Mouse (Mus musculus) gastrocnemius, postnatal 4 days (tissue): ENCODE measurements around the gene Ticrr. TPM values are rescaled to one million over a fixed set of nuclear protein-coding genes. Genes with fewer than 3 reads are reported as not detected.

ENCODE experiments used
- DNase-seq, 2 experiments: peaks; one replicate each; pipeline ENCODE4 v3.0.0; 2021 to 2022; ENCODE audit warnings: low spot score in 2 of 2, mixed read lengths in 2 of 2
- long read RNA-seq, 2 experiments: library from polyadenylated mRNA; stranded (forward); transcript quantifications; one replicate each; pipeline ENCODE4 v2.0.0; 2021
- total RNA-seq, 2 experiments: library from RNA; stranded (reverse); gene quantifications; 2 replicates each; pipeline ENCODE4 v1.2.3; 2021

Ticrr gene
- total RNA-seq = 1 to 10 TPM; 4.7 to 5.0 TPM
- long read RNA-seq, experiment 1, partial matches to known transcripts = 1 of 1 reads
- long read RNA-seq, experiment 1, other reads (novel, unspliced or antisense) = 0 of 1 reads
- long read RNA-seq, experiment 2, partial matches to known transcripts = 1 of 1 reads
- long read RNA-seq, experiment 2, other reads (novel, unspliced or antisense) = 0 of 1 reads

DNA sequence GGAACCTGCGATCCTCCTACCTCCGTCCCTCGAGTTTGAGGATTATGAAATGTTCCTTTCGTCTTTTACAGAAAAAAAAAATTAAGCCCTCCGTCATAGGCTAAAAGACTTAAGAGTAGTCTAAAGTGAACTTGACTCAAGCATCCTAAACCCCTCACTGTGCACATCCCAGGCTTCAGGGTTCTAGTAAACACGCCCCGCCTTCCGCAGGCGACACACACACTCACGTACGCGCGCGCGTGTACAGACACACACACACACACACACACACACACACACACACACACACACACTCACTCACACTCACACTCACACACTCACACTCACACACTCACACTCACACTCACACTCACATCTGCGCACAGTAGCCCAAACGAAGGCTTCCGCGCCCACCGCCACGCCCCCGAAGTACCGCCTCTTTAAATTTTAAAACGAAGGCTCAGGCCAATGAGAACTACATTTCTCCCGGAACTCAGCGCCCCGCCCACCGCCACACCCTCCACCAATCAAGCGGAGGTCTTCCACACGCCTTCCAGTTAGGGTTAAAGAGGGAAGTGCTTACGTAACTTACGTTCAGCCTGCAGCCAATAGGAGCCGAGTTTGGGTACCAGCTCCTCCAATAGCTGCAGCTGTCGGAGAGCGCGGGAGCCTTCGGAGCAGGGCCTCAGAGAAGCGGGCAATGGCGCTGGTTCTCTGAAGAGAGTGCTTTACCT, at the start of gene Ticrr:
Ticrr (plus strand) TSS at position 619 of the 713 bp plus-strand sequence.
- peak; percentile 85 to 97 for DNase-seq

DNA sequence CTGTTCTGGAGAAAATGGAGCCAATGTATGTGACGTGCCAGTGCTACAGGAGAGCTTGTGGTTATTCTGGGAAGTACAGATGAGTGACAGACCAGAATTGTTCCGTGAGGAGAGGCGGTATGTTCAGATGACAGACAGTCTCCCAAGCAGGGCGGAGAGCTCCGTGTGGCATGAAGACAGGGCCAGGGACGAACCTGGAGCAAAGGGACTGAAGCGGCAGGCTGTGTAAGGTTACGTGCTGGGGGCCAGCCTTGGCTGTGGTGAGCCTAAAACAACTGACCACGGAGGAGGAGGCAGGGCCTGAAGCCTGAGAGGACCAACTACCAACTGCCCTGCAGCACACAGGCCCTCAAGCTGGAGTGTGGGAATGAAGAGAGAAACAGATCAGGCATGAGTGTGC, 48.1 kb upstream of the Ticrr start:
- DNase-seq = no peak

DNA sequence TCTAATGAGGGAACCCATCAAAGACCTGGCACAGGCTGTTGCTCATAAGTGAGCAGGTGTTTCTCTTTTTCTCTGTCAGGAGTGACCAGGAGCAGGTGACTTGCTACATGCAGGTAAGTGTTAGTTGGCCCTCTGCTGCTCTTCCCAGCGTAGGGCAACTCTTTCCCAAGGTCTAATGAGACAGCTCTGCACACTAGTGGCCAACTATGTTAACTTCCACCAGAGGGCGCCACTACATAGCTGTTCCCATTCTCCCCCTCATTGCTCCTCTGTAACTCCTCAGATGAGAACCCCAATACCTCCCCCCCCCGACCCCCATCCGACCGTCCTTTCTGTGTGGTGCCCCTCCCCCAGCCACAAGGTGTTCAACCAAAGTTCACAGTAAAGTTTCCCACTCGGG, 47.2 kb upstream of the Ticrr start:
- DNase-seq = peak in 1 of 2 experiments; percentile 32

DNA sequence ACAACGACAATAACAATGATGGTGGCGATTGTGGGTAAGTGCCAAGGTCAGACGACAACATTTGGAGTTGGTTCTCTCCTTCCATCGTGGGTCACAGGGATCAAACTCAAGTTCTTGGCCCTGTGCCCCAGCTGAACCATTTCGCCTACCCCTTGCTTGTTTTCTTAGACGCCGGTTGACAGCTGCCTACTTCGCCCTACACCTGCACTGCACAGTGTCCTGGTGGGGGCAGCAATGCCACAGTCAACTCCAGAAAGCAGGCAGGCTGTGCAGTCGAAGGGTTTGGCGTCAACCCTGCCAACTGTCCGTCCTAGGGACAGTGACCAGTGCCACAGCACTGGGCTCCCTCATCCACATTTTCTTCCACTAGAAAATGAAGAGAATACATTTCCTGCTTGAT, 46.7 kb upstream of the Ticrr start:
- DNase-seq = no peak

DNA sequence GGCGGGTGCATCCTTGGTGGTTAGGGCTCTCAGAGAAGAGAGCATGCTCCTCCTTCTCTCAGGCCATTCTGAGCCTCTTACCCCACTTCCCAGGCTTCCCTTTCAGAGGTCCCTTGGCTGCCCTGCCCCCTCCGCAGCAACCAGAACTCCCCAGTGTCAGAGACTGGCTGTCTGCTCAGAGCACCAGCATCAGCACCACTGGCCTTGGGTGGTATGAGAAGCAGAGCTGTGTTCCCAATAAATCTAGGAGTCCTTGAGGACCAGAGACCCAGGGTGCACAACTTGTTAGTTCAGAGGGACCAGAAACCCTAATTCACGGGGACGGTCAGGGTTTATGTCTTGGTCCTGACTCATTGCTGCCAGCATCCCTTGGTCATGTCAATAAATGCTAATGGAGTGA, 45.0 kb upstream of the Ticrr start:
- DNase-seq = no peak

DNA sequence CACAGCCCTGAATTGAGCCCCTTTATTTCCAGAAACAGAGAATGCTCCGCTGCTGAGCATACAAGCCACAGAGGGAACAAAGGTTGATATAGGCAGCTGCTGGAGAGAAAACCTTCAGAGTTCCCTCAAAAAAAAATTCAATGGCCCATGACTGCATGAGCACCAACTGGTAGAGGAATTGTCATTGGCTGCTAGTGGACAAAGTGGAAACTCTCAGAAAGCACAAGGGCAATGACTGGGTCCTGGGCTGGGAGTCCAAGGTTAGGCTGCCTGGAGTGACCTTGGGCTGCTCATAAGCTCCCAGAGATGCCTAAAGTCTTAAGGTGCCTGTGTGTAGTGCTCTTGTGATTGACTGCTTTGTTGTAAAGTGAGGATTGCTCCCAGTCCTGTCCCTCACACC, 44.1 kb upstream of the Ticrr start:
- DNase-seq = no peak

DNA sequence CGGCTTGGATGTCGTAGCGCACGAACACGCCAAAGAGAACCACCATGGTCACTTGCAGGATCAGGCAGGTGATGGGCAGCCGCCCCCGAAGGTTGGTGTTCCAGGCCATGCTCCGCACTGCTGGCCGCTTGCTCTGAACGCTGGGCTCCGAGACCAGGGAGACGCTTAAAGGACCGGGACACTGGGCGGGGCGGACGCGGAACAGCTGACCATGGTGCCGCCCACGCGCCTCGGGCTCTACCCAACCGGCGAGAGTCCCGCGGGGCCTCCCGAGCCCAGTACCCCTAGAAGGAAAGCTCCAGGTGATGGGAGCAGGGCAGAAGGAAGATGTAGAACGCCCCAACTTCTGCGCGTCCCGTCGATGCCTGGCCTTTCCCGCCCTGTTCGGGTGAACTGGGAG, 42.6 kb upstream of the Ticrr start, which contains the start of gene Rhcg:
Rhcg (minus strand) TSS at position 240 of the 400 bp plus-strand sequence.
- no peak for DNase-seq

DNA sequence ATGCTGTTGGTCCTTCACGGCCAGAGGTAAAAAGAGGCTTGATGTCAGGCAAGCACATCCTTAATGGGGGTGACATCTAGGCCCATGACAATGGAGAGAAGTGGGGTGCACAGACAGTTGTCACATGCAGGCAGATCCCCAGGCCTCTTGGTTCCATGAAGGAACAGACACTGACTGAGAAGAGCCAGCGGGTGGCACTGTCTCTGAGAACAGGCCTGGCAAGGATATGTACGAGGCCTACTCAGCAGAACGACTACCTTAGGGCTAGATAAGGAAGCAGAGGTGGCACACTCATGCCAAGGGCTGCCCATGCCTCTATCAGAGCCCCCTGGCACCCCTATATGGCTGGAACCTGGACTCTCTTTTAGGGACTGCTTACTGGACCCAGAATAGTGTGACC, 40.5 kb upstream of the Ticrr start:
- DNase-seq = no peak

DNA sequence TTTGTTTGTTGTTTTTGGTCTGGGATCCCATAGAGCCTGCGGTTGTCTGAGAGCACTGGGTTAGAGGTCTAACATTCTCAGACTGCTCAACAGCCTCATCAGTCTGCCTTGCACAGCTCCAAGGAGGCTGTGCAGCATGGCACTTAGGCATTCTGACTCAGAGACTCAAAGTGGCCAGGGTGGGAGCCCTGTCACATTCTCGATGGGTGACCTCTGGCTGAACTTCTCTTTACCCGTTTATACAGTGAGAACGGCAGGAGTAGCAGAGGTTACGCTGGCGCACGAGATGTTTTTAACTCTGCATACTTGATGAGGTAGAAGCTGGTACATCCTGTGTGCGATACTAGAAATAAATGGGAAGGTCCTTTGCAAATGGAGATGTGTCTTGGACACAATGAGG, 36.9 kb upstream of the Ticrr start:
- DNase-seq = no peak

DNA sequence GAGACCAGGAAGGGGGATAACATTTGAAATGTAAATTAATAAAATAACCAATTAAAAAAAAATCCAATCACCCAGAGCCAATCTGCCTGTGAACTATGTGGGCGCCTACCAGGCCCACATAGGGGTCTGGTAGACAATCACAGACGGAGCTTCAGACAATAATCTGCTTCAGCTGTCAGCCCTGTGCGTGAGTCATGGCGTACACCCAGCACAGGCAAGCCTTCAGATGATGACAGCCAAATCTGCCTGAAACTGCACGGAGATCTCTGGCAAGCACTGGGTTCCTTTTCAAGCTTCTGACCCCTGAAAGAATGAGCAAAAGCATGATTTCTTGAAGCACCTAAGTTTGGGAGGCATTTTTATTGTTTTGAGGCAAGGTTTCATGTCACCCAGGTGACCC, 33.8 kb upstream of the Ticrr start:
- DNase-seq = no peak

DNA sequence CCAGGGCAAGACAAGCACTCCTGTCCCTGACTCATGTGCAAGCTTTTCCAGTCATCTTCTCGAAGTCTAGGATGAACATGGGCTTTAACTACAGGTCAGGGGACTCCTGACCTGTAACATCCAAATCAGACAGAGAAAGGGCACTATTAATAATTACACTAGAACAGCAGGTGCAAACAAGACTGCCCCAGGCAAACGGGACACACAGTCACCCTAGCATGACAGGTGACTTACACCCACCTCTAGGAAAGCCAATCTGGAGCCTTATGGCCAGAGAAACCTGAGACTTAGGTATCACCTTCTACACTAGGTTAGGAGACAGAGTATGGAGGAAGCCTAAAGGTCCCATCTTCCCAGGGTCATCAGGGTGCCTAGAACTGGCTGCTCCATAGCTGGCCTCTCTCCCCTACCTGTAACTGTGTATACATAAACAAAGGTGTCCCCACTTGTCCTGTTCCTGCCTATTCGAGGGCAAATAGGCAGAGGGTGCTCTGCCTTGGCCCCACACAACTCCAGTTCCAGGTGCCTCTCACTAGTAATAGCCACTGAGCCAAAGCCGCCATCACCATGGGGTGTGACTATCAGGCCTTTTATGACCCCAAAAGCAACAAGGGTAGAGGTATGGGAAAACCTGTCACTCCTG, 31.6 kb upstream of the Ticrr start:
- DNase-seq = no peak

DNA sequence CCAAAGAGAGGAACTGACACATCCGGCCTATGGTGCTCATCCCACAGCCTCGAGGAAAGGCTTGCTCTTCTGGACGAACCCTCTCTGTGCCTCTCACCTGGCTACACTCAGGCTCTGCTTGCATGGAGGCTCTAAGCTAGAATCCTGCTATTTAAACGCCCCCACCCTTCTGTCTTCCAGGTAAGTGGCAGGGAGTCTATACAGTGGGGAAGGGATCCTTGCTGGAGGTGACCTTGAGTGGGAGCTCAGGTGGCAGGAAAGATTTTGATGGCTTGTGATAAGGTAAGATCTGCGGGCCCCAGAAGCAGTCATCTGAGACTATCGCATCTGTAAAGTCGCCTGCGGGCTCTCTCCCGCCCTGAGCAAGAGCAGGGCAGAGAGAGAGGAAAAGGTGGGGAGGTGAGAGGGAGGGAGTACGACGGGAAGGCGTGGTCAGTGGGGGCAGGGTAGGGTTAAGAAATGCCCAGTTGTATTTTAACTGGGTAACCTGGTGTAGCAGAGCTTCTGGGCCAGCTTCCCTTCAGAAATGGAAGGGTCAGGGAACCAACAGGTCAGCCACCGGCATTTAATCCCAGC, 28.1 kb upstream of the Ticrr start:
- DNase-seq = no peak

DNA sequence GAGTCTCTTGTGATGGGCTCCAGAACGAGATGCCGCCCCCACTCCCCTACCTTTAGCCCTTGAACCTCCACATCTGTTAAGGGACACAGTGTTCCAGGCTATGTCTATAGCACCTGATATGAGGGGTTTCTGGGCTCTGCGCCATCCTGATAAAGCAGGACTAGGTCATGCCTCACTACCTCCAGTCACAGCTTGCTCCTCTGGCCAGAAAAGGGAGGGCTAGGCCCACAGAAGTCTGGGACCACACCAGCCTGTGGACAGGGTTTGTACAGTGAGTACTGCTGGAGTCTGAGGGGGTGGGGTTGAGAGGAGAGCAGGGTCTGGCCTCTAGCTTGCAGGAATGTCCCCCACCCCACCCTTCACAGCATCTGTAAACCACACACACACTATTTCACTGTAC, 12.8 kb upstream of the Ticrr start:
- DNase-seq = no peak

DNA sequence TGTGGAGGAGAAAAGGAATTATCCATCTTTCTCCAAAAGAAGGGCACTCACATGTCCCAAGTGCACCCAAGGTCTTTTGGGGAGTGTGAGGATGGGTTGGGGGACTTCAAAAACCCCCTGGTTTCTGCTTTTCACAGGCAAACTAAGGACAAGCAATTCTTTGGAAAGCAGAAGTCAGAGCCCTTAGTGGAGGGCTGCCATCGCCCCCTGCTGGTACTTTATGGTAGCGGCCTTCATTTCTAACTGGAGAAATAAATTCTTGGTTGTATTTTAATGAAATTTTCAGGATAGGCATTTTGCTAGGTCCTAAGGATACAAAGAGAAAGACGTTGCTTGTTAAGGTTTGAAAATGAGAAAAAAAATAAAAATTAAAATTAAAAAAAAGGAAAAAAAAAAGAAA, 11.0 kb upstream of the Ticrr start:
- peak in 1 of 2 experiments; percentile 54 for DNase-seq

DNA sequence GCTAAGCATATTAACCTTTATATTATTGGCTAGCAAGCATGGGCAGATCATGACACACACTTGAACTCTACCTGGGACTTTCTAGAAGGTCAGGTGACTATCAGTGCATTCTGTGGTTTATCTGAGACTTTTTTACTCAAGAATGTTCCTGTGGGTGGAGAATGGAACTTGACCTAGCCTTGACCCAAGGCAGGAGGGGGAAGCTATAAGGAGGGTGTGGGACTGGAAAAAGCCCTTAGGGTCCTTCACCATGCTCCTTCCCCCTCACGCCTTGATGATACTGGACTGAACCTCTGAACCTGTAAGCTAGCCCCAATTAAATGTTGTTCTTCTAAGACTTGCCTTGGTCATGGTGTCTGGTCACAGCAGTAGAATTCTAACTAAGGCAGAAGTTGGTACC, 5.8 kb upstream of the Ticrr start:
- DNase-seq = no peak

DNA sequence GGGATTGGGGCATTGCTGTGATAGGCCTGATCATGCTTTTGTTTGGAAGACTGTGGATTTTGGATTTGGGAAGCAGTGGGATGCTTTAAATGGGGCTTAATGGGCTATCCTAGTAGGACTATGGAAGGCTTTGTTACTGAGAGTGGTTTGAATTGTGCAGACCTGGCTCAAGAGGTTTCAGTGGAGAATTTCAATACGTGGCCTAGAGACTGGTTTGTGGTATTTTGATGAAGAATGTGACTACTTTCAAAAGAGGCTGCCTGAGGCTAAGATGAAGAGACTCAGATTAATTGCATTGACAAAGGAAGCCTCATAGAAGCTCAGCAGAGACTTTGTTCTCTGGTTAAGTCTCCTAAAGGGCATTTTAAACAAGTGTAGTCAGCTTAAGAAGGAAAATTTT, 5.4 kb upstream of the Ticrr start:
- DNase-seq = no peak

DNA sequence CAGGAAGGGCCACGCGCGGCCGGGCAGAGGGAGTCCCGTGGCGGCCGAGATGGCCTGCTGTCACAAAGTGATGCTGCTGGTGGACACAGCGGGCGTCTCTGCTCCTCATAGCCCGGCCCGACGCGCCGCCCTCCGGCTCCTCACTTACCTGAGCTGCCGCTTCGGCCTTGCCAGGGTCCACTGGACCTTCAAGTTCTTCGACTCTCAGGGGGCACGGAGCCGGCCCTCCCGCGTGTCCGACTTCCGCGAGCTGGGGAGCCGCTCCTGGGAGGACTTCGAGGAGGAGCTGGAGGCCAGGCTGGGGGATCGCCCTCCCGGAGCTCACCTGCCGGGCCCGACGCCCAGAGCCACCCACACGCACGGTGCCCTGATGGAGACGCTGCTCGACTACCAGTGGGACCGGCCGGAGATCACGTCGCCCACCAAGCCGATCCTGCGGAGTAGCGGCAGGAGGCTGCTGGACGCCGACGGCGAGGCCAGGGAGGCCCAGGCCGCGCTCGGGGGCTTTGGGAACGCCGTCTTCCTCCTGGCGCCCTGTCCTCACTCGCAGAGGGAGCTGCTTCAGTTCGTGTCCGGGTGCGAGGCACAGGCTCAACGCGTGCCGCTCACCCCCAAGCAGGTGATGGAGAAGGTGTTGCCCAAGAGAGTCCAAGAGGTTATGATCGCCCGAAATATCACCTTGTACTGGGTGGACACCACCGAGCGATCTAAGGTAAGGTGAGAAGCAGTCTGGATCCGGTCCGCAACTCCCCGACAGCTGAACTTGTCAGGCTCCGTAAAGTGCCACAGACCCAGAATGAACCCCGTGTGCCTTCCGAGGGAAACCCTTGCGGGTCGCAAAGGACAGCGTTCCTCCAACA, 525 bp downstream of the Ticrr start:
- DNase-seq = peak in 1 of 2 experiments; percentile 23

DNA sequence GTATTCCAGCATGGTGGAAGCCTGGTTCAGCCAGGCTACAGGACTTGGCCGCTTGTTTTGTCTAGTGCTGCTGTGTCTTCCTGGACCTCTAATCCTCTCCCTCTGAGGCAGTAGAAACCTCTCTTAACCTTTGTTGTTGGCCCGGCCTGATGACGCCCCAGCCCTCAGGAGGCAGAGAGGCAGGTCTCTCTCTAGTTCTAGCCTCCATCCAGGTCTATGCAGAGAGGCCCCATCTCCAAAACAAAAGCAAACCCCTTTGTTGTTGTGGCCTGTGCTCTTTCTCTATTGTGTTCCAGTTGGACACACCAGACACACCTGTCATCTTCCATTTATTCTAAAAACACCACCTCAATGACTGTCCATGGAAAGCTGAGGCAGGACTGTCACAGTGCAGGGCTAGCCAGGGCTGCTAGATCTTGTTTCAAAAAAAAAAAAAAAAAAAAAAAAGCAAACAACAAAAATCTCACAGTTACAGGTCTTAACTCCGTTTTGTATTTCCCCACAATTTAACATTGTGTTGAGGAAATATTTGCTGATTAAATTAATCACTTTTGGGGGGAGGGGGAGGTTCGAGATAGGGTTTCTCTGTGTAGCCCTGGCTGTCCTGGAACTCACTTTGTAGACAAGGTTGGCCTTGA, 1.4 kb downstream of the Ticrr start:
- no peak for DNase-seq

DNA sequence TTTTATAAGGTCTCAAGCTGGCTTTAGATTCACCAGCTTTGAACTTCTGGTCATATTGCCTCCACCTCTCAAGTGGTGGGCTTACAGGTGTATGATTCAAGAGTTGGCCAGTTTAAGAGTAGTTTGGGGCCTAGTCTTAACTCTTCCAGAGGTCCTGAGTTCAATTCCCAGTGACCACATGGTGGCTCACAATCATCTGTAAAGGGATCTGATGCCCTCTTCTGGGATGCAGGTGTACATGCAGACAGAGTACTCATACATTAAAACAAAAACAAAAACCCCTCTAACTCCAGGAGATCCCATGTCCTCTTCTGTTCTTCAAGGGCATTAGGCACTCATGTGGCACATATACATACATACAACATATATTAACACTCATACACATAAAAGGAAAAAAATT, 6.7 kb downstream of the Ticrr start:
- no peak for DNase-seq

DNA sequence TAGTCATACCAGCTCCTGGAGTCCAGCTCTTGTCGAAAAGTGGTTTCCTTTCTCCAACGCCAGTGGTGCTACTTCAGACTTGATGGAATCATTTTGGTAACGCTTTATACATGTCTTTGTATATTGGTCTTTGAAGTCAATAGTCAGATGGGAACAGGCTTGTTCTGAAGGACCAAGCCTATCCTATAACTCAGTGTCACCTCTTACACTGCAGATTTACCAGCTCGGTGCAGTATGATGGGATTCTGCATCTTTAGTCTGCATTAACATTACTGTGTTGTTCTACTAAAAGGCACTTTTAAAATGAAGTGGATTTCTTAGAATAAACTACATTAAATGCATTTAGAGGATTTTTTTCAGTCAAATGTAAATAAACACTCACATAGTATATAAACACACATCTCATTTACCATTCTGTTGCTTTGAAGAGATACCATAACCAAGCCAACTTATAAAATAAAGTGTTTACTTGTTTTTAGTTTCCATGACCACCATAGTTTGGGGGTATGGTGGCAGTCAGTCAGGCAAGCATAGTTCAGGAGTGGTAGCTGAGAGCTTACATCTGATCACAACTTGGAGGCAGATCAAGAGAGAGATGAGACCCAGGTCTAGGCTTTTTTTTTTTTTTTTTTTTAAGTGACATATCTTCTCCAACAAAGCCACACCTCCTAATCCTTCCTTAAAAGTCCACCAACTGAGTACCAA, 11.1 kb downstream of the Ticrr start:
- no peak for DNase-seq
